Mouse (Mus musculus) heart, postnatal 0 days (tissue): ENCODE results near the gene Chchd6. TPM values are rescaled to one million over a fixed set of nuclear protein-coding genes. Genes with fewer than 3 reads are reported as not detected.

Experiments
- ATAC-seq: fragments of 200-750 bp; cut with Nextera tagmentation; 2 replicates; pipeline ENCODE4 v1.8.0; 2017; ENCODE audit warnings: low read depth, moderate number of reproducible peaks, moderate library complexity; ENCODE audit not compliant: insufficient read depth
- DNase-seq: peaks from one replicate; pipeline ENCODE4 v3.0.0-alpha.2; 2016; ENCODE audit warnings: low spot score
- H3K27ac ChIP-seq: fragments of 300-500 bp; sonication (generic); 2 replicates; pipeline ENCODE4 v1.5.1; 2014; ENCODE audit warnings: low read depth, mild to moderate bottlenecking
- H3K27me3 ChIP-seq: fragments of 300-500 bp; sonication (generic); 2 replicates; pipeline ENCODE4 v1.6.1; 2014; ENCODE audit warnings: low read length, mixed read lengths; ENCODE audit not compliant: control insufficient read depth, insufficient read depth
- H3K36me3 ChIP-seq: fragments of 300-500 bp; sonication (generic); replicated peaks from 2 replicates; pipeline ENCODE4 v1.6.1; 2014; ENCODE audit warnings: low read length, mixed read lengths; ENCODE audit not compliant: control insufficient read depth, insufficient read depth
- H3K4me1 ChIP-seq: fragments of 300-500 bp; sonication (generic); 2 replicates; pipeline ENCODE4 v1.6.1; 2014; ENCODE audit warnings: antibody characterized with exemption; ENCODE audit not compliant: control insufficient read depth, insufficient read depth
- H3K4me2 ChIP-seq: fragments of 300-500 bp; sonication (generic); 2 replicates; pipeline ENCODE4 v1.6.1; 2014; ENCODE audit warnings: low read depth, mild to moderate bottlenecking, low read length, moderate library complexity
- H3K4me3 ChIP-seq: fragments of 300-500 bp; sonication (generic); 2 replicates; pipeline ENCODE4 v1.5.1; 2014; ENCODE audit warnings: low read depth, low read length
- H3K9ac ChIP-seq: fragments of 300-500 bp; sonication (generic); replicated peaks from 2 replicates; pipeline ENCODE4 v1.6.1; 2014; ENCODE audit warnings: low read depth, low read length, mixed read lengths
- H3K9me3 ChIP-seq: fragments of 300-500 bp; sonication (generic); replicated peaks from 2 replicates; pipeline ENCODE4 v1.6.1; 2016; ENCODE audit warnings: low read length; ENCODE audit not compliant: control insufficient read depth
- CTCF ChIP-seq: IDR thresholded peaks from 2 replicates; pipeline ENCODE4 v1.5.1; 2016; ENCODE audit warnings: antibody characterized with exemption, control low read depth, low read depth
- EP300 ChIP-seq: IDR thresholded peaks from 2 replicates; pipeline ENCODE4 v1.6.1; 2016; ENCODE audit warnings: antibody characterized with exemption, low read depth
- WGBS: fragments of 180-500 bp; shearing (Covaris S2); extraction: QIAGEN DNeasy Blood & Tissue Kit; methylation state at CpG from one replicate; pipeline ENCODE4 v1.1.7; 2014; 5-methylcytosine and 5-hydroxymethylcytosine counted together
- polyA plus RNA-seq: library from polyadenylated mRNA; unstranded; fragments of >200 nt; fragmentation: Nextera tagmentation; extraction: Ambion mirVana; gene quantifications from 2 replicates; pipeline ENCODE4 v1.2.1, GENCODE M21; 2015
- total RNA-seq: library from RNA; depleted of rRNA; stranded (reverse); fragments of >200 nt; gene quantifications from 2 replicates; pipeline ENCODE4 v1.2.3, GENCODE M21; 2014; ENCODE audit warnings: low replicate concordance

The Chchd6 gene
- total and polyA plus RNA-seq, 2 experiments from 2014 or later: 21.8 to 37.8 TPM

GRCm38 (mm10) chr6:89407247-89407889 is 188.1 kb downstream of the Chchd6 start:
- Histone ChIP-seq H3K4me1 (peaks cover 12% of the 10 kb centered on the region), H3K36me3 (no peaks in the 10 kb centered on the region), H3K27me3 (no peaks in the 10 kb centered on the region), H3K9me3 (no peaks in the 10 kb centered on the region), H3K27ac (no peak overlapping the region), H3K4me3 (no peak overlapping the region), H3K9ac (no peak overlapping the region), H3K4me2 (no peak overlapping the region)
- ATAC-seq (peak; percentile 19; the same call in 1 of the 2 replicates), DNase-seq (no peak)
- 69% methylated on average over 3 of the region's 3 CpGs for WGBS
- no peak for TF ChIP-seq CTCF
- no peak for TF ChIP-seq EP300

GRCm38 (mm10) chr6:89404964-89405363 is 190.5 kb downstream of the Chchd6 start:
- Histone ChIP-seq H3K9me3 (no peaks in the 10 kb centered on the region), H3K27ac (no peak overlapping the region), H3K4me3 (no peak overlapping the region), H3K4me1 (peaks cover 12% of the 10 kb centered on the region), H3K9ac (no peak overlapping the region), H3K27me3 (no peaks in the 10 kb centered on the region), H3K36me3 (no peaks in the 10 kb centered on the region), H3K4me2 (no peak overlapping the region)
- ATAC-seq (no peak), DNase-seq (no peak)
- WGBS: 81% methylated on average over 2 of the region's 2 CpGs
- TF ChIP-seq CTCF (no peak), EP300 (no peak)

- Histone ChIP-seq H3K36me3 (no peaks in the 10 kb centered on the region), H3K27me3 (no peaks in the 10 kb centered on the region), H3K27ac (no peak overlapping the region; the same call in 1 of the 2 replicates), H3K4me3 (no peak overlapping the region), H3K9ac (no peak overlapping the region), H3K4me1 (peaks cover 12% of the 10 kb centered on the region), H3K4me2 (no peak overlapping the region), H3K9me3 (no peaks in the 10 kb centered on the region)
- 30% methylated on average over 2 of the region's 2 CpGs for WGBS
- DNase-seq (peak; percentile 57), ATAC-seq (peak; percentile 80)
- 0 out of 2 replicates have a peak, but pooled peaks have one; percentile 16 for TF ChIP-seq CTCF
- TF ChIP-seq EP300: no peak
Measured at GRCm38 (mm10) chr6:89403257-89404225, 191.9 kb downstream of the Chchd6 start.

GRCm38 (mm10) chr6:89402406-89402805 is 193.0 kb downstream of the Chchd6 start:
- 100% methylated on average over 2 of the region's 2 CpGs for WGBS
- DNase-seq: no peak
- no peaks in the 10 kb centered on the region for H3K9me3 ChIP-seq
- no peak for TF ChIP-seq CTCF
- TF ChIP-seq EP300: no peak
- no peak for ATAC-seq
- H3K4me2 ChIP-seq: no peak overlapping the region
- no peak overlapping the region for H3K4me3 ChIP-seq
- no peaks in the 10 kb centered on the region for H3K27me3 ChIP-seq
- no peak overlapping the region for H3K9ac ChIP-seq
- peaks cover 12% of the 10 kb centered on the region for H3K4me1 ChIP-seq
- H3K27ac ChIP-seq: no peak overlapping the region
- no peaks in the 10 kb centered on the region for H3K36me3 ChIP-seq

- peaks cover 12% of the 10 kb centered on the region for H3K4me1 ChIP-seq
- DNase-seq (no peak), ATAC-seq (no peak)
- TF ChIP-seq CTCF: no peak
- TF ChIP-seq EP300: no peak
- H3K9me3 ChIP-seq: no peaks in the 10 kb centered on the region
- H3K27ac ChIP-seq: no peak overlapping the region
- H3K27me3 ChIP-seq: no peaks in the 10 kb centered on the region
- WGBS: 57% methylated on average over 1 of the region's 1 CpGs
- H3K36me3 ChIP-seq: no peaks in the 10 kb centered on the region
- no peak overlapping the region for H3K4me3 ChIP-seq
- no peak overlapping the region for H3K4me2 ChIP-seq
- no peak overlapping the region for H3K9ac ChIP-seq
Measured at GRCm38 (mm10) chr6:89399564-89399963, 195.9 kb downstream of the Chchd6 start.
